Mouse (Mus musculus) frontal cortex, adult (tissue): Measurements from ENCODE around the gene Gm10197.

Experiments
- ATAC-seq: cut with Nextera tagmentation; 2 replicates; pipeline ENCODE4 v1.9.2; 2017; ENCODE audit warnings: mild to moderate bottlenecking, moderate library complexity, mixed read lengths; ENCODE audit not compliant: low TSS enrichment

Gm10197 gene

DNA sequence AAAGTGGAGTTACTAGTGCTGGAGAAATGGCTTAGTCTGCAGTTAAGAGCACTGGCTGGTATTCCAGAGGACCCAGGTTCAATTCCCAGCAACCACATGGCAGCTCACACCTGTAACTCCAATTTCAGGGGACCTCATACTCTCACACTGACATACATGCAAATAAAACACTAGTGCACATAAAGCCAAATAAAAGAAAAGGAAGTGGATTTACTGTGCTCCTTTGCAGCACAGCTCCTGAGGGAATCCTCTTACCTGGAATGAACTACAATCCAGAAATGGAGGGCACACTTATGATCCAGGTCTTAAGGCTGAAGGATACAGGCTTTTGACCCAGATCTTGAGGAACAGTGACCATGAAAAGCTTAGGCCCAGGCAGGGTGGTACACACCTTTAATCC is 22.1 kb upstream of the Gm10197 start:
- ATAC-seq = no peak

DNA sequence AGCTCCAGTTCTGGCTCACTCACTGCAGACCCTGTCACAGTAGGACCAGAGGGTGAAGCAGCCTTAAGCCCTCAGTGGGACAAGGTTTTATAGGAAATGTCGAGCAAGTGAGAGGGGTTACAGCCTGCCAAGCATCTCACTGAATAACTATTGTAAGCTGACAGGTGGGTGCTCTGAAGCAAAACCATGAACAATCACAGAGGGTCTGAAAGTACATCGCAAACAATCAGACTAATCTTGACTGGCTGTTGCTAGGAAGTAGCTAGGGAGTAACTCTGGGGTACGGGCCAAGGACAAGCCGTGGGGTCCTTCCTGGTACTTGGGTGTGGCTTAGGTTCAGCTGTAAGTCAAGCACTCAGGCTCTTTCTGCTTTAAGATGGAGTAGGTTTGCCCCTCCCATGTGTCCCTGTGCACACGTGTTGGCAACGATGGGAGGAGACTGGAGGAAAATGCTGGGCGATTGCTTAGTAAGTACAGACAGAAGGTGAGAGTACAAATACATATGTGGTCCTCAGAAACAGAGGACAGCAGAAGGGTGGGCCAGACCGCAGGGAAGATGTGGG is 21.3 kb upstream of the Gm10197 start:
- ATAC-seq = no peak

DNA sequence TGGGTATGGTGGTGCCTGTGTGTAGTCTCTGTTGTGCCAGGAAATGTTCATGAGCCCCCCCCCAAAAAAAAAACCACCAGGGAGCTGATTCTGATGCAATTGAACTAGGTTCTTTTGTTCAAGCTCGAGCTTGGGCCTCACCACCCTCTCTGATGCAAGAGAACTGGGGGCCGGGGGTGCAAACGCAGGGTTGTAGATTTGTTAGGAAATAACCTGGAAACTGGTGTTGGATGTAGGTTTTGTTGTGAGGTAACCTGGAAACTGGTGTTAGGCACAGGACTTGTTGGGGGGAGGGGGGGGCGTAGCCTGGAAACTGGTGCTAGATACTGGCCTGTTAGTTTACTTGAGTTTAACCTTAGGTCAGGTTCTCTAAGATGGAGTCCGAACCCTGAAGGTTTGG is 20.2 kb upstream of the Gm10197 start:
- no peak for ATAC-seq

DNA sequence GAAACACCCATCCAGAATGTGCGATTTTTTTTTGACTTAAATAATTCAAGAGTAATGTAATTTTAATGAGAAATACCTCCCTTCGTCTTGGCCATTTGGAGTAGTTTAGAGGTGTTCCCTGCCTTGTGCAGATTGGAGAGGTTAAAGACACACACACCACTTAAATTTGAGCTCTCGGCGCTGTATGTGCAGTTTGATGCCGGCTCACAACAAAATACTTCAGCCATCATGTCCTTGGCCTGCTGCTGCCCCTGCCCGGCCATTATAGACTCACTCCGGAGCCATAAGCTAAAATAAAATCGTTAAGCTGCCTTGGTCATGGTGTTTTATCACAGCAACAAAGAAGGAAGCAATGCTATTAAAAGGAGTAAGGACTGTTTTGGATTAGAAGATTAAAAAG is 19.8 kb upstream of the Gm10197 start:
- ATAC-seq = no peak

DNA sequence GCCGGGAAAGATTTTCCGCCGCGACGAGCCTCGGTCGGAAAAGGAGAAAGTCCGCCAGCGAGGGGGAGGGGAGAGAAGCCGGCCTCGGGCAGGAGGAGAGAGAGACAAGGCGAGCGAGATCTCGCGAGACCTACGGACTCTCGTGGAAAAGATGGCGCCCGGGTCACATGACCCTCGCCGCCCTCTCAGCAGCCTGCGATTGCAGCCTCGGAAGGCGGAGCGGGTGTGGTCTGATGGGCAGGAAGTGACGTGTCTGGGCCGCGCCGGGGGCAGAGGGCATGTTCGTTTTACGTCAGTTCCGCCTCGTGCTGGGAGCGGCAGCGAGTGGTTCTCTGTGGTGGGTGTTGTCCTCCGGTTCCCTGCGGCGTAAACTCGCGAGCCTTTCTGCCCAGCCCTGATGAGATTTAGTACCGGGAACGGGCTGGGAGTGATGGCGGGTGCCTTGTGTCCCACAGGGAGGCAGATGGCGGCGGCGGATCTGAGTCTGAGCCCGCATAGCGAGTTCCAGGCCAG is 19.0 kb upstream of the Gm10197 start, which contains the start of gene Smndc1:
Gene Smndc1 (minus strand): TSS at position 84 of the 513 bp plus-strand sequence.
- ATAC-seq = peak; percentile 96

DNA sequence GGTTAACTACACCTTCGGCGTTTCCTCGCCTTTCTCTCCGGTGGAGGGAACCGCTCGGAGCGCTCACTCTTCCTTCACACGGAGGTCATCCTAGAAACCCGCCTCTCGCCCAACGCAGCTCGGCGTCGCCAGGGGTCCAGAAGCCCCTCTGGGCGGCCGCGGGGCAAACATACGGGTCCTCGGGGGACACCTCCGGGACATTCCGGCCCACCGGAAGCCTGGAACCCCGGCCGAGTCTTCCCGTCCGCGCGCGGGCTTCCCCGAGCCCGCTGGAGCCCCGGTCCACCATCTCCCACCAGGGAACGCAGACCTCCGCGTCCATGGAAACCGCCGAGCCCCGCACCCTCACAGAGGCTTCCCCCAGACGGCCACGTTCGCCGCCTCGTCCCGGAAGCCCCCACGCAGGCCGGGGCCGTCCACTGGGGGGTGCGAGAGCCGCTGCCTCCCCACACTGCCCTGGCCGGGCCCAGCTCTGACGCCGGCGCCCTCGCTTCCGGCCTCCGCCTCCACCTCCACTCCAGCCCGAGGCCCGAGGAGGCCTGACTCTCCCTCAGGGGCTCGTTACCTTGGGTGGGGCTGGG is 18.4 kb upstream of the Gm10197 start:
- ATAC-seq = peak; percentile 68

DNA sequence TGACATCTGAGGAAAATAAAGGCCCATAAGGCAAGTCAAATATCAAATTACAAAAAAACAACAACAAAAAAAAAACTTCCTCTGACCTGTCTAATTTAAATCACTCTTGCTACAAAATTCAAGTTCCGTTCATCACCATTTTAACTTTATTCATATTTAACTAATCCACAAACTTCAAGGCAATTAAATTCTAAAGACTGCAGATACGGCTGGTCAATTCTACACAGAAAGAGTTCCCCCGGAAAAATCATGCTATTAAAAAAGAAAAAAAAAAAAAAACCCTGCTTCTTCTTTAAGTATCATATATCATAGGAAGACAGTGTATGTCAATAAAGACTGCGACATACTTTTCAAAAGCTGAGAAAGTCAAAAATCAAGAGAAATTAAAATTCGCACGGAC is 17.9 kb upstream of the Gm10197 start:
- ATAC-seq = no peak

DNA sequence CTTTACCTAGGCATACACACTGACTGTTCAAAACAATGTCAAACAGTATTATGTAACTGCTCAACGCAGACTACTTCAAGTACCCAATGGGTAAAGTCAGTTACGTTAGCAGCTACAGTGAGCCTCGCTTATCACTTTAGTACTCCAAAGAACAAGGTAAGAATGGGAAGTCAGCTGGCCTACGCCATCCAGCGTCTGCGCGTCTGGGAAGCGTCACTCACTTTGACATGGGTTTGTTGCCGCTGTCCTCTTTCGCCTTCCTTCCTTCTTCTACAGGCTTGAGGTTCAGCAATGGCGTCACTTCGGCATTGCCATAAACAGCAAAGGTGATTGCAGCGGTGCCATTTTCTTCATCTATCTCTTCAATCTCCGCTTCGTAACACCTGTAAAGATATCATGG is 11.8 kb upstream of the Gm10197 start:
- no peak for ATAC-seq

DNA sequence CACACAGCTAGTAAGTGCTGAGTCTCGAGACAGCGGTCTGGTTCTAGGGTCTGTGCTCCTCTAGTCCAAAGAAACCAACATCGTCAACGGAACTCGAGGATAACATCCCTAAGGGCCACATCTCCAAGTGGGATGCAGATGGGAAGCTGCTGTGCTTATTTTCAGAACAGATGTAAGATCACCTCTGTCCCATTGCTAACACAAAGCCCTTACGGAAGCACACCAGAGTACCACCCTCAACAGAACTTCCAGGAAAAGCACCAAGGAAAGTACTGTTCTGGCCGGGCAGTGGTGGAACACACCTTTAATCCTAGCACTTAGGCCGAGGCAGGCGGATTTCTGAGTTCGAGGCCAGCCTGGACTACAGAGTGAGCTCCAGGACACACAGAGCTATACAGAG is 6.9 kb upstream of the Gm10197 start:
- ATAC-seq = no peak

DNA sequence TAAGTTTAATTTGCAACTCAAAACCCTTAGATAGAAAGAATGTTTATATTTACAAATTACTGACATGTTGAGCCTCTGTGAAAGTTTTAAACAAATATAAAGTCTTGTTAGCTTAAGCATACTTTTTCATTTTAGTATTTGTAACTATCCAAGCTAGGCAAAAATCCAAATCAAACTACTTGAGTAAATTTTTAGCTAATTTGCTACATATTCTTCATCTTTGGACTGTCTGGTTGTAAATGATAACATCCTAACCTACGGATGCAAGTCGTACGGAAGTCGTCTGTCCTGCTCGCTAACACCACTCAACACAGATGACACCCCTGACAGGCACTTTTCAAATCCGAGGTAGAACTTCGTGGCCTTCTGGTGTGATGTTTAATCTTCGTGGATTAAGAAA is 6.1 kb upstream of the Gm10197 start:
- no peak for ATAC-seq

DNA sequence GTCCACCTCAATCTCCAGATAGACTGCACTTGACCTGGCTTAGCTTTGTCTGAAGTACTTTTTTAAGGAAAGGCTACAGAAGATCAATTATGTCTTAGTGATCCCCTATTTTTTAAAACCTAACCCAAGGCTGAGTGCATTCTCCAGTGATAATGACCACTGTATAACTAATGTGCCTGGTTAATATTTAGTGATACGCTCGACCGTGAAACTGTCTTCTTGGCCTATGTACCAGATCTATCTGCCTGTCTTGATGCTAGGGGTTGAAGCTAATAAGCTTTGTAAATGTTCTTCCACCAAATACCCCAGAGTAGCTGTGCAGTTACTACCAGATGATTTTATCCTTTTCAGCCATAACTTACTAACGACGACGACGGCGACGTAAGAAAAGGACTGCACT is 4.2 kb upstream of the Gm10197 start:
- ATAC-seq = no peak

DNA sequence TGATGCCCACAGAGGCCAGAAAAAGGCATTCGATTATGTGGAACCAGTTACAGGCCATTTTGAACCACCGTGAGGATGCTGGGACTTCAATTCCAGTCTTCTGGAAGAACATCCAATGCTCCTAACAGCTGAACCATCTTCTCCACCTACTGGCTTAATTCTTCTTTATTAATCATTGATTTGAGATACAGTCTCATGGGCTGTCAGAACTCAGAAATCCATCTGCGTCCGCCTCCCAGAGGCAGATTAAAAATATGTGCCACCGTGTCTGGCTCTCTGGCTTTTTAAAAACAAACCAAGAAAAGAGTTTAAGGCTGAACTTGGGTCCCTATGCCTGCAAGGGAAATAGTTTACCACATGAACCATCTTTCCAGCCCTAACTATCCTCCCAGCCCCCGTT is 3.7 kb upstream of the Gm10197 start:
- ATAC-seq = no peak

DNA sequence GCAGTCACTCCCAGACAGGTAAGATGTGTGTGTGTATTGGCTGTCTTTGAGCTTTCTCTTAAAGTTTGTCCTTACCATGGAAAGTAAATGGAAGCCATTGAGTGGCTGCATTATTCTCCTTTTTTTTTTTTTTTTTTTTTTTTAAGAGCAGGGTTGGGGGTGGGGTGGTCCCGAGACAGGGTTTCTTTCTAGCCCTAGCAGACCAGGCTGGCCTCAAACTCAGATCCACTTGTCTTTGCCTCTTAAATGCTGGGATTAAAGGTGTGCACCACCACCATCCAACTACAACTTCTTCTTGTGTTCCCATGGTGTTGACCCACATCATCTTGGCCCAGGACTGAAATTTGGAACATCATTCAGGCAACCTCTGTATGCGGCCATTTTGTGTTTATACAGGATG is 2.0 kb upstream of the Gm10197 start:
- ATAC-seq = no peak

DNA sequence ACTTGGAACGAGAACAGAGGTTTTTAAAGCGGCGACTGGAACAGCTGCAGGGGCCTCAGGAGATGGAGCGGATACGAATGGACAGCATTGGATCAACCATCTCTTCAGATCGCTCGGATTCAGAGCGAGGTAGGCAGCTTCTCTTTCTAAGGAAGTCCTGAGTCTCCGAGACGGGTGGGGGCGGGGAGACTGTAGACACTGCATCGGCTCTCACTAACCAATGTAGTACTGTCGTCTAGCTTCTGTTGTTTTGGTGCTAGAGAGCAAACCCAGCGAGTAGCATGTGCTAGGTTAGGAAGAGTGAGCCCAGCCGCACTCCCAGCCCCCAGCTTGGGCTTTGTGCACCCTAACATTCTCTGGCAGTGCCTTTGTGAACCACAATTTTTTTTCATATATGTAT is 1.3 kb downstream of the Gm10197 start:
- peak; percentile 16; the same call in 1 of the 2 replicates for ATAC-seq

DNA sequence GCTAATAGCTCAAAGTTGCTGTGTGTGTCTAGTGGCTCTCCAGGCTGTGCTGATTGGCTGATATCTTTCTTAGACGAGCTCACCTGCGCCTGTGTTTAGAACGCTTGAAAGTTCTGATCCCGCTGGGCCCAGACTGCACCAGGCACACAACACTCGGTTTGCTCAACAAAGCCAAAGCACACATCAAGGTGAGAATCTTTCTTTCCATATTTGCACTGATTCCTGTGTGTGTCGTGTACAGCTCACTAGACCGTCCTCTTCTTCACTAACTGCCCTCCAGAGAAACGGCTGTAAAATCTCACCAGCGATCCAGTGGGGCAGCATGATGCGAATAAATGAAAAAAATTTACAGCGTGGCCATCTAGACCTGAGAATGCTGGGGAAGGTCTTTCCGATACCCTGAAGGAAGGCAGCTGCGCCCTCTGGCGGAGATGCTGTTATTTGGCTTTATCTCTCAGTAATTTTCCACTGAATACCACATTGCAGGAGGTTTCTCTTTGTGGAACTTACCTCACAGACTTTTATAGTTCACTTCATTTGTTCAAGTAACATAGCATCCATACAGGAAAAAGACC is 2.0 kb downstream of the Gm10197 start:
- ATAC-seq = peak; percentile 57

DNA sequence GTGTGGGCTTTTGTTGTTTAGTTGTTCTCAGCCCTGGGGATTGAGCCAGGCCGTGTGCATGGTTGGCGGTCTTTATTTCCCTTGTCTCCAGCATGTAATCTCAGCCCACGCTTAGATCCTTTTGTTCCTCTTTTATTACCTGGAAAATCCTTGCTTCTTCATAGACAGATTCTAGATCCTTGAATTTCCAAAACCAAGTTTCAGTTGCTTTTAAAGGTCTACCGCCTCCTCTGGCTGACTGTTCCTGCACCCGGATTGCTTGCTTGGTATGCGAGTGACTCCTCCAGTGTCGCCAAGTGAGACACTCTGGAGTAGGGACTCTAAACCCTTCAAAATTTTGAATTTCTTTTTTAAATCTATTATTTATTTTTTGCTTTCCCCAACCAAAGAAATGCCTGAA is 4.7 kb downstream of the Gm10197 start:
- no peak for ATAC-seq

DNA sequence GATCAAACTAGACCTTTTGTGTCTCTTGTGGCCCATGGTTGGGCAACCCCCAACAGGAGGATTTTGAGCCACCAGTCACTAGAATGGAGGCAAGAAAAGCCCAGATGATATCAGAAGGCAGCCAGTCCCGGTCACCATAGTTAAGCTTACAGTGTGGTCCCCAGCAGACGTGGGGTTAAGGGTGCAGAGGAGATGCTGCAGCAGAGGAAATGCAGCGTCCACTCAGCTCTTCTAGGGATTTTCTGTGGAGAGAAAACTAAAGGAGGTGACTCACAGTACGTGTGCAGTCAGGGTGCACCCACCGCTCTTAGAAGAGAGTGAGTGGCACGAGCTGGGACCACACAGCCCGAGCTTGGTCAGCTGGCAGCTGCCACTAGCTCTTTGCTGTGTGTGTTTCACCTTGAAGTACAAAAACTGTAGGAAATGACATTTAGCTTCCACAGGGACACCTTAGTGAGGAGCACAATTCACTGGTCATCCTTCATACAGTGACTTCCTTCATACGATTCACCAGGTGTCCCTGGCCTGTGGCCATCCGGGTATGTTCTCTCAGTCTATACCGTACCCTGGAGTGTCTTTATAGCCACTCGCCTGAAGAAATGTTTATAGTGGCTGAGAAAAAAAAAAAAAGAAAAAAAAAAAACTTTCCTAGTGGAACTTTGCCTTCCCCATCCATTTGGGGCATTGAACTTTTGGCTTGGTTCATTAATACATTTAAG is 5.3 kb downstream of the Gm10197 start:
- no peak for ATAC-seq

DNA sequence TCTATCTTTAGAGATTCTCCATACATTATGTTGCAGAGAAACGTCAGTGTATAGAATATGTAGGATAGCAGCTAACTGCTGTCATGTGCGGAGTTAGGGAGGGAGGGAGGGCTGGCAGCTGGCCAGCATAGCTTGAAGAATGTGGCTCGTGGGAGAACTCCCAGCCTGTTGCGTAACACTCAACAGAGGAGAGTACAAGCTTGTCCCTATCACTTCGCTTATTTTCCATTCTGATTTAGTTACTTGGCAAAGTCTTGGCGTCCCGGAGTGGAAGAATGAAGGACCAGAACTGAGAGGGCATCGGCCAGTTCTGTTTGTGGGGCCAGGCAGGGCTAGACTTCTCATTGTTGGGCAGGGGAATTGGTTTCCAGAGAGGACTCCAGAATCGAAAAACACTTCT is 6.6 kb downstream of the Gm10197 start:
- ATAC-seq = peak; percentile 60

DNA sequence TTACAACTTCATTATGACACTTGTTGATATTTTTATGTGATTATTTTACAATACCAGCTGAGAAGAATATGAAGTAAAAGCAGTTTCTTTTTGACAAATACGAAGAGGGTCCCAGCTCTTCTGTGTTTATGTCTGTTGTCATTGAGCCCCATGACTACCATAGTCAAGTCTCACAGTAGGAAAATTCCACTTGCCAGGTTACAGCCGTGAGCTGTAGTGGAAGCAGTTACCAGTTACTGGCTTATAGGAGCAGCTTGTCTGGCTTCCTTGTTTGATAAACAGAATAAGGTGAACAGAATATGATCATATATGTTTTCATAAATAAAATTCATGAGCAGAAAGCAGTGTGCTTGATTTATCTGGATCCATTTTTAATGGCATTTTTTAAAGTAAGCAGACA is 7.0 kb downstream of the Gm10197 start:
- peak; percentile 7; the same call in 1 of the 2 replicates for ATAC-seq

DNA sequence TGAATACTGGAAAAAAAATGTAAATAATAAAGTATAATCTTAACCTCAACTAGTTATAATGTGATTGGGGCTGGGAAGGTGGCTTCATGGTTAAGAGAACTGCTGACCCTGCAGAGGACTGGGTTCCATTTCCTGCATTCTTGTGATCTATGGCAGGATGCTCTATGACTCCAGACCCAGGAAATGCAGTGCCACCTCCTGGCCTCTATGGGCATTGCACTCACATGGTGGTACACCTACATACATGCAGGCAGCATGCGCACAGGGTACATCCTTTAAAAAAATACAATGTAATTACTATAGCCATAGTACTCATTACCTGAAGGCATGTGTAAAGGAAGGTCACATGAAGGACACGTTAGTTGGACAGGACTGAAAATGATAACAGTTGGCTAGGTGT is 8.6 kb downstream of the Gm10197 start:
- ATAC-seq = no peak

DNA sequence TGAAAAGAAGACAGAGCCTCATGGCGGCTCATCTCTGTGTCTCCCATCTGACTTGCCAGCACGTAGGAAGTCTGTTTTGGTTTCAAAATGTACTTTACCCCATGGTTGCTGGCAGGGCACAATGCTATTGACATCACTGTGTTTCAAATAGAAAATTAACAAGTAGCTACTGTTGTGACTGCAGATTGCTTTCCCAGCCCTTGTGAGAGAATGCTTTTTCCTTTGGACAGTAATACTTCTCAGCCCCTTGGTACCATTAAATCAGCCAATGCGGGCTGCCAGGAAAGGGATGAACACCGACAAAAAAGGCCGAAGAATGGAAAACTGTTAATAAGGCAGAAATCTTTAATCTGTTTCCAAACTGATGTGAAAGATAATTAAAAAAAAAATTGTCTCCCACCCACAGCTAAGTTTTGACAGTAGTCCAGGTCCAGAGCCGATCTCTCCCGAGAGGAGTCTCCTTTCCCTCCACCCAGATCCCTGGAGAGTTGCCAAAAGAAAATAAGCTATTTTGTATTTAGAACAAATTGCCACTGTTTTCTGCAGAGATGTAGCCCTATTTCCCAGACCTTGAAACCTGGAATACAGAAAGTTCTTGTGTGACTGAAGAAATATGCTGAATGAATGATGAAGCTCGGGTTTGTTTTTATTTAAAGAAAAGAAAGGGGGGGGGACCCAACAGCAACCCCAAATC is 11.2 kb downstream of the Gm10197 start:
- ATAC-seq = peak; percentile 47; the same call in 1 of the 2 replicates
